Mouse (Mus musculus) neural tube, embryonic 11.5 days (tissue): ENCODE data around the gene Vsir. TPM values are rescaled to one million over a fixed set of nuclear protein-coding genes. Genes with fewer than 3 reads are reported as not detected.

Experiments
- ATAC-seq: fragments of 200-750 bp; cut with Nextera tagmentation; 2 replicates; pipeline ENCODE4 v1.8.0; 2017; ENCODE audit warnings: moderate number of reproducible peaks, mild to moderate bottlenecking, moderate TSS enrichment, moderate library complexity; ENCODE audit not compliant: insufficient read depth, low FRiP score, low TSS enrichment
- DNase-seq: peaks from one replicate; pipeline ENCODE4 v3.0.0-alpha.2; 2015; ENCODE audit warnings: low spot score
- H3K27ac ChIP-seq: fragments of 300-500 bp; sonication (generic); 2 replicates; pipeline ENCODE4 v1.5.1; 2014; ENCODE audit warnings: low read depth, mild to moderate bottlenecking, low read length
- H3K27me3 ChIP-seq: fragments of 300-500 bp; sonication (generic); 2 replicates; pipeline ENCODE4 v1.6.1; 2014; ENCODE audit warnings: mild to moderate bottlenecking, low read length, mixed read lengths; ENCODE audit not compliant: control insufficient read depth, insufficient read depth
- H3K36me3 ChIP-seq: fragments of 300-500 bp; sonication (generic); 2 replicates; pipeline ENCODE4 v1.6.1; 2014; ENCODE audit warnings: mild to moderate bottlenecking, low read length, moderate library complexity, mixed read lengths; ENCODE audit not compliant: control insufficient read depth, insufficient read depth
- H3K4me1 ChIP-seq: fragments of 300-500 bp; sonication (generic); 2 replicates; pipeline ENCODE4 v1.6.1; 2014; ENCODE audit warnings: low read length, mixed read lengths; ENCODE audit not compliant: control insufficient read depth, insufficient read depth
- H3K4me2 ChIP-seq: fragments of 300-500 bp; sonication (generic); 2 replicates; pipeline ENCODE4 v1.6.1; 2014; ENCODE audit warnings: low read depth, mild to moderate bottlenecking, moderate library complexity
- H3K4me3 ChIP-seq: fragments of 300-500 bp; sonication (generic); 2 replicates; pipeline ENCODE4 v1.5.1; 2014; ENCODE audit warnings: low read depth, low read length
- H3K9ac ChIP-seq: fragments of 300-500 bp; sonication (generic); 2 replicates; pipeline ENCODE4 v1.6.1; 2014; ENCODE audit warnings: mild to moderate bottlenecking, low read length
- H3K9me3 ChIP-seq: fragments of 300-500 bp; sonication (generic); 2 replicates; pipeline ENCODE4 v1.6.1; 2016; ENCODE audit warnings: low read length; ENCODE audit not compliant: control insufficient read depth
- WGBS: fragments of 180-500 bp; shearing (Covaris S2); extraction: QIAGEN DNeasy Blood & Tissue Kit; methylation state at CpG from one replicate; pipeline ENCODE4 v1.1.7; 2014; 5-methylcytosine and 5-hydroxymethylcytosine counted together
- polyA plus RNA-seq: library from polyadenylated mRNA; unstranded; fragments of >200 nt; fragmentation: Nextera tagmentation; extraction: Ambion mirVana; gene quantifications from 2 replicates; pipeline ENCODE4 v1.2.1, GENCODE M21; 2014

The Vsir gene
- polyA plus RNA-seq, 1 experiment from 2014 or later, result 1.6 TPM

DNA sequence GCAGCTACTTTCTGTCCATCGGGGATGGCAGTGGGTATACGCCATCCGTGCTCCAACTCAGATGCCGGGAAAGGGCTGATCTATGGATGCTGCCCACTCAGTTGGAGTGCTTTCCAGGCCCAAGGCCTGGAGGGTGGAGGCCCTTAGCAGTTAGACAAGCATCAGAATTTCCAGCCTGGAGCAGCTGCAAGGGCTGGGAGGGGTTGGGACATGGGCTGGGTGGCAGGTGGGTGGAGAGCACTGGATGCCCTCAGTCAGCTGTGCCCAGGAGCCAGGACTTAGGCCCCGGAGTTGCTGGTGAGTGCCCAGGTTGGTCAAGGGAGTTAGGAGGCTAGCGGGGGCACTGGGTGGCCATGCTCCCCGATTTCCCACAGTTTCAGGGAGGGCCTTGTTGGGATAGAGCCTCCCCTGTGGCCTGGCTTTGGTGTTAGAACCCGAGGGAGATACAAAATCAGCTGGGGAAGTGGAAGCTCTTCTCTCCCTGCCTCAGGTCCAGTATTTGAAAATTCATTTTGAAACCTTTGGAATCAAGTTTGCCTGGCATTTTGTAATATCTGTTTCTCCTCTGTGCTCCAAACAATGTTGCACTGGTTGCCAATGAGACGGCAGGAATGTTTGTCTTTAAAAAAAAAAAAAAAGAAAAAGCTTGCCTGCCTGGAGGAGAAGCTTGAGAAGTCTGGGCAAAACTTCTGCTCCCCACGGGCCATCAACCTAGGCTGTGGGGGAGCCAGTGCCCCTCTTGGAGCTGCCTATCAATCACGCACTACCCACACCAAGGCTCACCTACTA lies 54.0 kb downstream of the Vsir start:
- DNase-seq, result no peak
- Histone ChIP-seq H3K4me2 (no peak overlapping the region), H3K27ac (no peak overlapping the region)

DNA sequence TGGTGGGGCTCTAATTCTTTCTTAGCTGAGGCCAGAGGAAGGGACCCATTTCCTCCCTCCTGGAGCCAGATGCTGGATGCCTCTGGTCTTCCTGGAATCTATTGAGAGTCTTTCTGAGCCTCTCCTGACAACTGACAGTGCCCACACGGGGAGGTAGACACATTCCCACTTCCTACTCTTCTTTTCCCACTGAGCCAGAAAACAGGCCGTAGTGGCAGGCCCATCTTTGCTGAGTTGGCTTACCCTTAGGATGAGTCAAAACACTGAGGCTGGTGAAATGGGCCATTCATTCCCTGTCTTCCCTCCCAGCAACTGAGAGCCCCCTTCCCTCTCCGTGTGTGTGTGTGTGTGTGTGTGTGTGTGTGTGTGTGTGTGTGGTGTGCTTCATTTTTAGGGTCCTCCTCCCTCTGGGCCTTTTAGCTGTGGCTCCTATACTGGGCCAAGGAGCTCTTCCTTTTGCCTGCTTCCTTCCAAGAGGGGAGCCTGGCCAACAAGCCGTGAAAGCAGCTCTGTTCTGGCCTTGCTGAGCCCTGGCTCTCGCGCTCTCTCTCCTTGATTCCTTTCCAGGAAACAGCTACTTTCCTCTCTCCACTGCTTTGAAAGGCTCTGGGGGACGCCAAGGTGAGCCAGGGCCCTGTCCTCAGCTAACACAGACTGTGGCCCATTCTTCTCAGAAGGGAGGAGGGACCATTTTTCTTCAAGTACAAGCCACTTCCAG lies 59.0 kb downstream of the Vsir start:
- Histone ChIP-seq H3K4me1 (no peaks in the 10 kb centered on the region), H3K27me3 (no peaks in the 10 kb centered on the region), H3K9ac (no peak overlapping the region), H3K4me3 (no peak overlapping the region), H3K36me3 (no peaks in the 10 kb centered on the region), H3K4me2 (no peak overlapping the region), H3K27ac (no peak overlapping the region), H3K9me3 (no peaks in the 10 kb centered on the region)
- no peak for DNase-seq
- no peak for ATAC-seq
- 70% methylated on average over 7 of the region's 7 CpGs for WGBS

More for the DNA sequence above, 54.0 kb downstream of the Vsir start:
- Histone ChIP-seq H3K27me3 (no peaks in the 10 kb centered on the region), H3K9me3 (no peaks in the 10 kb centered on the region), H3K4me1 (no peaks in the 10 kb centered on the region), H3K36me3 (no peaks in the 10 kb centered on the region), H3K9ac (no peak overlapping the region; the same call in 1 of the 2 replicates), H3K4me3 (no peak overlapping the region)
- 82% methylated on average over 11 of the region's 11 CpGs for WGBS
- no peak for ATAC-seq

DNA sequence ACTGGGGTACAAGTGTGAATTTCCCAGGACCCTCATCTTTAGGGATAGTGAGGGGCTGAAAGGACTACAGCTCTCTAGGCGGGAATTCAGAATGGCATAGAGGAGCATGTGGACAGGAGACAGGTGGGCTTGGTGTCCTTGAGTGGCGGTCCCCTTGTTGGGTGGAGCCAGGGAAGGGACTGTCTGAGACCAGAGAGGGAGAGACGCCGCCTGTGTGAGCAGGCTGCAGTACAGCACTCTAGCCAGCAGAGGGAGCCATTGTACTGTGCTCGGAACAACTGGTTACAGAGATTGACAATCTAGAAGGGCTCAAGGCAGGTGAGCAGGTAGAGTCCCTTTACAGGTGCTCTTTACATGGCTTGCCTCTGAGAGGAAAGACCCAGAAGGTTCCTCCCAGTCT lies 61.2 kb downstream of the Vsir start:
- H3K36me3 ChIP-seq, result no peaks in the 10 kb centered on the region
- ATAC-seq, result no peak

DNA sequence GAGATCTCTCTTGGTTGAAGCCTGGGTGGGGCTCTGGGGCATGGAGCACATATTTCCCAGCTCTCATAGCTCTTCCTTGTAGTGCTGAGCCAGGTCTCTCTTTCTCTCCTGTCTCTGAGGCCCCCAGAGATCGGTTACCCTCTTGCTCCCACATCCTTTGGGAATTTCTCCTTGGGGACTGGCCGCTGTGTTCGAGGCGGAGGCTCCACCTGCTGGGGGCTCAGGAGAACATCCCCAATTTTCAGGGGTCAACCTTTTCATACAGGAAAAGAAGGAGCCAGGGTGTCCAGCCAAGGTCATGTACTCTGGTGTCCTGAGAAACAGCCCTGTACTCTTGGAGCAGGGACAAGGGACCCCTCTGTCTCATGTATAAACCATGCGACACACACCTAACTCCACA lies 65.1 kb downstream of the Vsir start:
- no peak for DNase-seq

More for the DNA sequence above, 61.2 kb downstream of the Vsir start:
- peak; percentile 73 for DNase-seq
- H3K27me3 ChIP-seq, result no peaks in the 10 kb centered on the region
- H3K4me1 ChIP-seq, result no peaks in the 10 kb centered on the region
- no peaks in the 10 kb centered on the region for H3K9me3 ChIP-seq
- H3K4me3 ChIP-seq, result no peak overlapping the region
- 4% methylated on average over 5 of the region's 5 CpGs for WGBS
- no peak overlapping the region for H3K9ac ChIP-seq
- no peak overlapping the region for H3K27ac ChIP-seq
- no peak overlapping the region for H3K4me2 ChIP-seq

DNA sequence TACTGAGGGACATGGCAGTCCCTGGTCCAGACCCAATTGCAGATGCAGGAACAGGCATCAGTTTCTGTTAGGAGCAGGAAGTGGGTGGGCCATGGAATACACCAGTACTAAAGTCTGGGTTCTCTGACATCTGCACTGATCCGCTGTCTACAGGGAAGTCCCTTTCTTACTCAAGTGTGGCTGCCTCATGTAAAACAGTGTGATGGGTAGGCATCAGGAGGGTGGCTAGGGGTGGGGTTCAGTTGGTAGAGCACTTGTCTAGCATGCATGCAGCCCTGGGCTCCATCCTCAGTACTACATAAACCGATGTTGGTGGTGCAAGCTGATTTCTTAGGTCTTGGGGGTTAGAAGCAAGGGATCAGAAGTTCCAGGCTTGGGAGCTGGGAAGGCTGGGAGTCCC lies 67.1 kb downstream of the Vsir start:
- 76% methylated on average over 2 of the region's 2 CpGs for WGBS
- Histone ChIP-seq H3K4me2 (no peak overlapping the region), H3K27me3 (no peaks in the 10 kb centered on the region), H3K4me3 (no peak overlapping the region), H3K27ac (no peak overlapping the region), H3K4me1 (no peaks in the 10 kb centered on the region), H3K9me3 (no peaks in the 10 kb centered on the region), H3K36me3 (no peaks in the 10 kb centered on the region), H3K9ac (no peak overlapping the region)
- ATAC-seq (no peak), DNase-seq (no peak)

More for the DNA sequence above, 65.1 kb downstream of the Vsir start:
- no peaks in the 10 kb centered on the region for H3K36me3 ChIP-seq
- no peak for ATAC-seq
- 31% methylated on average over 5 of the region's 5 CpGs for WGBS
- no peaks in the 10 kb centered on the region for H3K4me1 ChIP-seq
- H3K4me2 ChIP-seq, result no peak overlapping the region
- no peaks in the 10 kb centered on the region for H3K27me3 ChIP-seq
- H3K9me3 ChIP-seq, result no peaks in the 10 kb centered on the region
- H3K27ac ChIP-seq, result no peak overlapping the region
- no peak overlapping the region for H3K9ac ChIP-seq
- no peak overlapping the region for H3K4me3 ChIP-seq

DNA sequence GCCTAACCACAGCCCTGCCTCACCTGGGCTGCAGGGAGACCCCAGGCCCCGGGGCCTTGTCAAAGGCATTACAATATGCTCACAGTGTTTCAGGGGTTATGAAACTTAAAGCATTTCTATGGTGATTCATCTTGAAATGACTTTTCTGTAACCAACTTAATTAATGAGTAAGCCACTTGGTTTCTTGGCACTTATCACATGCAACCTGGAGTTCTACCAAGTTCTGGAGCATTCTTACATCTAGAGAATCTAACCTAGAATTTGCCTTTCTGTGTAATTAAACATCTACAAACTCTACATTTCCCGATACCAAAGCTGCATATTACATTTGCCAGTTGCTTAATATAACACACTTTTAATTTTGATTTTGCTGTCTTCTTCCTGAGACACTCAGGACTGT lies 70.4 kb downstream of the Vsir start:
- no peaks in the 10 kb centered on the region for H3K4me1 ChIP-seq
- H3K27me3 ChIP-seq, result no peaks in the 10 kb centered on the region
- H3K4me3 ChIP-seq, result no peak overlapping the region
- no peak overlapping the region for H3K9ac ChIP-seq
- H3K4me2 ChIP-seq, result no peak overlapping the region
- H3K36me3 ChIP-seq, result no peaks in the 10 kb centered on the region
- ATAC-seq (no peak), DNase-seq (no peak)
- H3K27ac ChIP-seq, result no peak overlapping the region
- 85% methylated on average over 2 of the region's 2 CpGs for WGBS
- H3K9me3 ChIP-seq, result no peaks in the 10 kb centered on the region

DNA sequence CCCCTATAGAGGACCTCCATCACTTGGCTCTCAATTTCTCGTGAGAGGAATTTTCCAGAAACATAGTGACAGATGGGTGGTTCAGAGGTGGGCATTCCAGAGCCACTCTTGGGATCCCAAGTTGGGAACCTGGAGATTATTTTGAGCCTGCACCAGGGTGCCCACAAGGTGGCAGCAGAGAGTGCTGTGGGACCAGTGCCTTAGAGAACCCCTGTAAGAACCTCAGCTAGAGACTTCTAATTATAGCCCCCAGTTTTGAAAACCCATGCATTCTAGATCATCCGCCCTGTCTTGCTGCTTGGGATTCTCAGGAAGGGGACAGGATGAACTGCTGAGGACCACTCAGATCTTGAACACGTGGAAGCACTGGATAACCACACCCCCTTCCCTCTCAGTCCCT lies 71.5 kb downstream of the Vsir start:
- no peak for ATAC-seq
- 12% methylated on average over 3 of the region's 3 CpGs for WGBS
- H3K4me2 ChIP-seq, result no peak overlapping the region
- no peak overlapping the region for H3K4me3 ChIP-seq
- no peak overlapping the region for H3K9ac ChIP-seq
- H3K4me1 ChIP-seq, result no peaks in the 10 kb centered on the region
- peak; percentile 76 for DNase-seq
- H3K36me3 ChIP-seq, result no peaks in the 10 kb centered on the region
- H3K27ac ChIP-seq, result no peak overlapping the region
- no peaks in the 10 kb centered on the region for H3K27me3 ChIP-seq
- H3K9me3 ChIP-seq, result no peaks in the 10 kb centered on the region

DNA sequence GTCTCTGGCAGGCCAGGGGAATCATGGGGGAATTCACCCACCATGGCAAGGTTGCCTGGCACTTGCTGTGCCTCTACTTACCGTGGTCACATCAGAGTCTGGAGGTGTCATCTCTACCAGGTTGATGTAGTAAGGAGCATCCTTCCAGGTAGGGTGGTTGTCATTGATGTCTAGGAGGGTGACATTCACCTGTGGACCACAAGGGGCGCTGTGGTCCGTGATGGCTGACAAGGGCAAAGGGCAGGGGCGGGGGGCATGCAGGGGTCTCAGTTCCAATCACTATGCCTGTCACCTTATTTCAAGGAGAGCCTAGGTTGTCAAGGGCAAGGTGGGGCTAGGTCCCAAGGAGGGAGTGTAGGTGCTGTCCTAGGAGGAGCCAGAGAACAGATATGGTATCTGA lies 73.0 kb downstream of the Vsir start:
- DNase-seq, result no peak
- 20% methylated on average over 4 of the region's 4 CpGs for whole genome bisulfite sequencing
- Histone ChIP-seq H3K4me3 (no peak overlapping the region), H3K4me1 (no peaks in the 10 kb centered on the region), H3K27ac (no peak overlapping the region), H3K9ac (no peak overlapping the region), H3K27me3 (no peaks in the 10 kb centered on the region), H3K9me3 (no peaks in the 10 kb centered on the region), H3K4me2 (no peak overlapping the region), H3K36me3 (no peaks in the 10 kb centered on the region)
- no peak for ATAC-seq
